Mouse (Mus musculus) testis, postnatal 14 days (tissue): ENCODE results near the gene Wdr82.

Source experiments
- DNase-seq: peaks from one replicate; pipeline ENCODE4 v3.0.0; 2021; ENCODE audit warnings: low spot score

Wdr82 gene

DNA sequence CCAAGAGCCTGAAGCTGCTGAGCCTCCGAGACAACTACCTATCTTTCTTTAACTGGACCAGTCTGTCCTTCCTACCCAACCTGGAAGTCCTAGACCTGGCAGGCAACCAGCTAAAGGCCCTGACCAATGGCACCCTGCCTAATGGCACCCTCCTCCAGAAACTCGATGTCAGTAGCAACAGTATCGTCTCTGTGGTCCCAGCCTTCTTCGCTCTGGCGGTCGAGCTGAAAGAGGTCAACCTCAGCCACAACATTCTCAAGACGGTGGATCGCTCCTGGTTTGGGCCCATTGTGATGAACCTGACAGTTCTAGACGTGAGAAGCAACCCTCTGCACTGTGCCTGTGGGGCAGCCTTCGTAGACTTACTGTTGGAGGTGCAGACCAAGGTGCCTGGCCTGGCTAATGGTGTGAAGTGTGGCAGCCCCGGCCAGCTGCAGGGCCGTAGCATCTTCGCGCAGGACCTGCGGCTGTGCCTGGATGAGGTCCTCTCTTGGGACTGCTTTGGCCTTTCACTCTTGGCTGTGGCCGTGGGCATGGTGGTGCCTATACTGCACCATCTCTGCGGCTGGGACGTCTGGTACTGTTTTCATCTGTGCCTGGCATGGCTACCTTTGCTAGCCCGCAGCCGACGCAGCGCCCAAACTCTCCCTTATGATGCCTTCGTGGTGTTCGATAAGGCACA is 54.9 kb downstream of the Wdr82 start:
- DNase-seq, result no peak

DNA sequence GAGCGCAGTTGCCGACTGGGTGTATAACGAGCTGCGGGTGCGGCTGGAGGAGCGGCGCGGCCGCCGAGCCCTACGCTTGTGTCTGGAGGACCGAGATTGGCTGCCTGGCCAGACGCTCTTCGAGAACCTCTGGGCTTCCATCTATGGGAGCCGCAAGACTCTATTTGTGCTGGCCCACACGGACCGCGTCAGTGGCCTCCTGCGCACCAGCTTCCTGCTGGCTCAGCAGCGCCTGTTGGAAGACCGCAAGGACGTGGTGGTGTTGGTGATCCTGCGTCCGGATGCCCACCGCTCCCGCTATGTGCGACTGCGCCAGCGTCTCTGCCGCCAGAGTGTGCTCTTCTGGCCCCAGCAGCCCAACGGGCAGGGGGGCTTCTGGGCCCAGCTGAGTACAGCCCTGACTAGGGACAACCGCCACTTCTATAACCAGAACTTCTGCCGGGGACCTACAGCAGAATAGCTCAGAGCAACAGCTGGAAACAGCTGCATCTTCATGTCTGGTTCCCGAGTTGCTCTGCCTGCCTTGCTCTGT is 55.5 kb downstream of the Wdr82 start:
- no peak for DNase-seq

DNA sequence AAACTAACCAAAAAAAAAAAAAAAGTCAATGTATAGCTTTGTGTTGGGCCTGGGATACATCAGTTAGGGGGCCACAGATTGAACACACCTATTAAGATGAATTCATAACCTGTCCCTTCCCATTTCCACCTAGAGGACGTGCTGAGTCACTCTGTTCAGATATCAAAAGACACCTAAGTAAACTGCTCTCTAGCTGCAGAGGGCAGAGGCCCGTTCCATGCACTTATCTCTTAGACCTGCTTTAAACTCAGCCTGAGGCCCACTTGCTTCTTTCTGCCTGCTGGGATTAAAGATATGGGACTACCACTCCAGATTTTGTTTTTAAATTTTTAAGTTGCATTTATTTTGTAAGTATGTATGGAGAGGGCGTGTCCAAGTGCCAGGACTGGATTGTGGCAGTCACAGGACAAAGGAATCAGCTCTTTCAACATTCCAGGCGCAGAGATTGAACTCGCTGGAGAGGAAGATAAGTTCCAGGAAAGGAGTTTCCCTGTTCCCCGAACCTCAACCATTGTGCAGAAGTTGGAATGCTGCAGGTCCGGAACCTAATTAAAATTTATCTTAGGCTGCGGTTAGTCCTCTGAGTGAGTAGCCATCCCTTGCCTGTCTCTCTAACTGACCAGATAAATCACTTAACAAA is 57.2 kb downstream of the Wdr82 start:
- no peak for DNase-seq

DNA sequence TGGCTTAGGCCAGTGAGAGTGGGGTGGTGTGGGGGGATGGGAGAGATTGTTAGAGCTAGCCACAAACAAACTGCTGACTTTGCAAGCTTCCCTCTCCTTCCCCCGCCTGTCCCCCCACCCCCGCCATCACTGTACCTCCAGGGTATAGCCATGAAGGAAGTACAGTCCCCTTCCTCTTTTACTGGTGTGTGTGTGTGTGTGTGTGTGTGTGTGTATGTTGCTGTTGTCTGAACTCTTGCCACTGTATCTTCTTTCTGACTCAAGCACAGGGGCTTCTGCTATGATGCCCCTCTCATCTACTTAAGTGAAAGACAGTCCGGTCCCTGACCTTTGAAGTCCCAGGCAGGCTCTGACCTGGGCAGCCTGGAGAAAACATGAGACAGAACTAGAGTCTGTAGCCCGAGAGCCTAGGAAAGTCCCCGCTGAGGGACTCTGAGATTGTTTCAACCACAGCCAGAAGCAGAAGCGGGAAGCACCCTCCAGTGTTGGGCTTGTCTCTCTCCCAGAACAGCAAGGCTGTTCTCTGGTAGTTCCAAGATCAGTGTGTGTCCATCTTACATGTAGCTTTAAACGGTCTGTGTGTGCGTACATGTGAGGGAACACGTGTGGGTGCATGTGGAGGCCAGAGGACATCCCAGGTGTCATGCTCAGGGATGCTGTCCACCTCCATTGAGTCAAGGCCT is 59.5 kb downstream of the Wdr82 start:
- DNase-seq, result no peak

DNA sequence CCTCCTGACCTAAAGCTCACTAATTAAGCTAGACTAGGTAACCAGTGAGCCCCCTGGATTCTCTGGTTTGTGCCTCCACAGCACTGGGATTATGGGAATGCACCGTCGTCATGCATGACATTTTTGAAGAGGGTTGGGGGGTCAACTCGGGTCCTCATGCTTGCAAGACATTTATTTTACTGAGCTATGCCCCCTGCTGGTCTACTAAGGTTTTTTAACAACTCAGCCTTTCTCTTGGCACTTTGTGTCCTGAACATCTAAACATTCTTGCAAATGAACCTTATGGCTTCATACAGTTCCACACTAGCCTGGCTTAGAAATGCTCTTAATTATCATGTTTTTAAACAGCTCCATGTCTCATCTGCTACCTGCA is 60.0 kb downstream of the Wdr82 start:
- DNase-seq, result no peak

DNA sequence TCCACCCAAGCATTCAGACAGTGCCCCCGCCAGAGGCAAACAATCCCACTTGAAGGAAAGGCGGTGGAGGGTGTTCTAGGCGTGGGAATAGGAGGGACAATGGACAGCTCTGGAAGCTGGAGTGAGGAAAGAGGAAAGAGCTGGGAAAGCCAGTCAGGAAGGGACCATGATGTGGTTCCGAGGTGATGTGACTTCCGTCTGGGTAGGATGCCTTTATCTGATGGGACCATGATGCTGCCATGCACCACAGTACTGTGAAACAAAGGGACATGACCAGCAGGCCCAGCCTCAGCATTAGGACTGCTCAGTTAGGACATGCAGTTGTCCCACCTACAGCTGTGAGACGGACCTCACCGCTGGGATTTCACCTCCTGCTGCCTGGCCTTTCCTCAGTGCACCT is 60.5 kb downstream of the Wdr82 start:
- no peak for DNase-seq

DNA sequence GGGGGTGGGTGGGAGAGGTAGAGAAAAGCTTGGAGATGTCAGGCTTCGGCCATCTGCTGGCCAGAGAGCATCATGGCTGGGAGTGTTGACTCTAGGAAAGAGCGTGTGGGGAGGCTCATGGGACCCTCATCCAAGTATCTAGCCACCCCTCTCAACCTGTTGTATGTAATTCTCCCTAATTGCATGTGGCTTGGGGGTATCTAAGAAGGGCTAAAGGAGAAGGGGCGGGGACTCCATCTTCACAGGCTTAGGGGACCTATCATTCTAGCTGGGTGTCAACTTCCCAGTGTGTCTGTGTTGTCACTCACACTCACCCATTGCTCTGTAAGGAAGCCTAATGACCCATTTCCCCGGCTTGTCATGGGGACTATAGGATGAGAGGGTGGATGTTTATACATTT is 61.1 kb downstream of the Wdr82 start:
- DNase-seq, result no peak

DNA sequence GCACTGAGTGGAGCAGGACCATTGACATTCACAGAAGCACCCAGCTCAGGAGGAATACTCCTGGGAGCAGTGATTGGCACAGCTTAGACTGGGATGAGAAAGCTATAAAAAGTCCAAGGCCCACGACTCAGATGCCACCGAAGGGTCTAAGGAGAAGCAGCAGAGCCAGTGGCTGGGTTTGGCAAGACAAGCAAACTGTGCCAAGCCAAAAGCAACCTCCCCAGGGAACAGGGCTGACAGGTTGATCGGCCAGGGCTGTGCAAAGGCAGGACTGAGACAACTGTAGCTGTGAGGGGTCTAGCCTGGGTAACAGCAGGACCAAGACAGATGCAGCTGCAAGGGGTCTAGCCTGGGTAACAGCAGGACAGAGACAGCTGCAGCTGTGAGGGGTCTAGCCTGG is 62.2 kb downstream of the Wdr82 start:
- no peak for DNase-seq

DNA sequence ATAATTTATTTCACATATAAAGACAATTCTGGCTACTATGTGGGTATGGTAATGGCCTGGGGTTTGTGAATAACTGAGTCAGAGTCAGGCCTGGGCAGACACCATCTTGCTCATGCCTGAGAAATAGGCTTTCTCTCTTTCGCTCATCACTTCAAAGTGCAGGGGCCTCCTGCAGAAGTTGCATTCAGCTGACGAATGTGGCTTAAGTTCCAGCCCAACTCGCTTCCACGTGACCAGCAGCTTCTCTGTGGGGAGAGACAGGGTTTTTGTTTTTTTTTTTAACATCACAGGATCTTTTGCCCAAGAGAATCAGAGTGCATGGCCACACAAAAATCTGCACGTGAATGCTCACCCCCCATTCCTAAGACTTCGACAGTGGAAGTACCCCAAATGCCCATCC is 63.2 kb downstream of the Wdr82 start:
- no peak for DNase-seq

DNA sequence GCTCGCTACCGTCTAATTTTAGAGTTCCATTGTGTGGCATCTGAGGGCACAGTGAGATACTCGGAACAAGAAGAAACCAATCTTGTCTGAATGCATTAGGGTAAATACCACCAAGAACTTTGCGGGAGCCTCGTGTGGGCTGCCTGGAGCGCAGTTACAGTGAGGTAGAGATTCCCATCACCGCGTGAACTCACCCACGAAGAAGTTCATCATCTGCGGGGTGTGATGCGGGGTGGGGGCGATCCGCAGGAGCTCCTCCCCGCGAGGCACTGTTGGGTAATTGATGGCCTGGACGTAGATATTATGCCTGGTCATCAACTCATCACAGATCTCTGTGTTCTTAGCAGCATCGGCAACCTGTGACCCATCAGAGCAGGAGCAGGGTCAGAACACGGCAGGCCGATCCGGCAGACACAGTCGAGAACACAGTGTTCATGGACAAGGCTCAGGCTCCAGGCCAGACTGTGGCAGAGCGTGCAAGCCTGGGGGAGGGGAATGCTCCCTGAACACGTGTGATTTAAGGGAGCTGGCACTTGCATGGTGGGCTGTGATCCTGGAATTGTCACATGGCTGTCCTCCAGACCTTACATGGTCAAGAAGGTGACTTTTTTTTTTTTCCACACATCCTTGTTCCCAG is 64.6 kb downstream of the Wdr82 start:
- peak; percentile 82 for DNase-seq

DNA sequence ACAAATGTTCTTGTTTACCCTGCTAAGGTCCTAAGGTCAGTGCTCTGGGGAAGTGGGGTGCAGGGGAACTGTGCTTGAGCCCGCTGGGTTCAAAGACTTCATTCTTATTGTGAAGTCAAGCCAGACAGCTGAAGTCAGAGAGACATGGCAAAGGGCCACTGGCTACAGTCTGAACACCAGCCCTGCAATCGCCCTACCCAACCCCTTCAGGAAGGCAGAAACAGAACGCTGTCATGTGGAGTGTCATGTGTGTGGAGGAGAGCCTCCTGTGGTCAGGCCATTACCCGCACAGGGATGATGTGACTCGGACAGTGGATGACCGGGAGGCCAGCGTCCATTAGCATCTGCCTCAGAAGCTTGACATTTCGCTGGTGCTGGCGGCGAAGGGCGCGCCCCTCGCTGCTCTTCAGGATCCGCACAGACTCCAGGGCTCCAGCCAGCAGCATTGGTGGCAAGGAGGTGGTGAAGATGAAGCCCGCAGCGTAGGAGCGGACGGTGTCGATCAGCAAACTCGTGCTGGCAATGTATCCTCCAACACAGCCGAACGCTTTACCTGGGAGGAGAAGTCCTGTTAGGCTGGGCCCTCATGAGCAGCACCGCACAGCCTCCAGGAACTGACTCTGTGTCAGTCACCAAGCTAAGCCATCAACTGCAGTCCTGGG is 65.6 kb downstream of the Wdr82 start:
- DNase-seq, result no peak

DNA sequence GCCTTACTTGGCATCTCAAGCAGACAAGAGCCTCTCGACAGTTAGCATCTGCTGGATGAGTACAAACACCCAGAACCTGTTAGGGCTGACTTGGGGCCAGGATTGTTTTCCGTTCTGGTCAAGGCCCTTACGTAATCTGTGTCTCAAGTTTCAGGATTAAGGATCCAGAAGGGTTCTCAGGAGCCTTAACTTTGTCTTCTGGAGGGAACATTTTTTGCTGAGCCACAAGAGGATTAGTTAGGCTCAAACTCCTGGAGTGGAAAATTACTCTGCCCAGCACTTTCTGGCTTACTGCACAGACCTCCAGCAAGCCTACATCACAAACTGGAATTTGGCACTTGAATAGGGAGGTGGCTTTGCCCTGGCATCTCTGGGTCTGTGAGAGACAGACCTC is 66.1 kb downstream of the Wdr82 start:
- DNase-seq, result no peak

DNA sequence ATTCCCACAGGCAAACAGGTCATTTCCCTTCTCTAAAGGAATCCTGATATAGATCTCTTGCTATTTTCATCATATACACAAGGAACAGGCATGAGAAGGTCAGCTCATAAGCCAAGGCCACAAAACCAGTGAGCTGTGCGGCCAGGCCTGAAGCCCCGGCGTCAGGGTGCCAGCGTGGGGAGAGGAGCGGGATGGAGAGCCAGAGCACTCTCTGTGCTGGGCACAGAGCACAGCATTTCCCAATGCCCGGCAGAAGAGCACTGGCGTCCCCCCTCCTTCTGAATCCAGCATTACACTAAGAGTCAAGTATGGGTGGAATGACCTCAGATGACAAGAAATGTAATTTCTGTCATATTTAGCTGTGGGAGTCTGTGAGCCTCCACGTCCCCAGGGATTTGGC is 66.7 kb downstream of the Wdr82 start:
- no peak for DNase-seq

DNA sequence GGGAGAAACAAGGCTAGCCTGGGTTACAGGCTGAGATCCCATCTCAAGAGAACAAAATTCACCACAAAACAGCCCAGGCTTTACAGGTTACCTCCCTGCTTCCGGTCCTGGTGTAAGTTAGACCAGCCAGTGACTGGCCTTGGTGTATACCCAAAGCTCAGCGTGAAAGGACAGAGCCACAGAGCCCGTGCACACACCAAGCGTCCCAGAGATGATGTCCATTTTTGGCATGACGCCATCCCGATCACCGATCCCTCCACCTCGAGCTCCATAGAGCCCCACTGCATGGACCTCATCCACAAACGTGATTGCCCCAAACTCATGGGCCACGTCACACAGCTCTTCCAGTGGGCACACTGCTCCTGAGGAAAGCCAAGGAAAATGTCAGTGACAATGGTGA is 67.2 kb downstream of the Wdr82 start:
- no peak for DNase-seq
